Mouse (Mus musculus): ENCODE results near the gene Fosb. TPM values are rescaled to one million over a fixed set of nuclear protein-coding genes. Genes with fewer than 3 reads are reported as not detected.
A peak's percentile ranks its signal among the peaks of the same experiment; 100 is the strongest.

Gene Fosb
- polyA plus RNA-seq, 1 experiment from 2014 or later: 0.04 TPM

- no peaks in the 10 kb centered on the region for H3K36me3 ChIP-seq (ENCODE audit: control insufficient read depth, insufficient read depth, low read length)
- no peaks in the 10 kb centered on the region for H3K9me3 ChIP-seq (ENCODE audit: control insufficient read depth, low read length)
- H3K4me1 ChIP-seq (ENCODE audit: control insufficient read depth, insufficient read depth, low read length): peaks cover 10% of the 10 kb centered on the region
- H3K27me3 ChIP-seq (ENCODE audit: control insufficient read depth, insufficient read depth, low read length): peaks cover 3% of the 10 kb centered on the region; the same call in 1 of the 2 replicates
- no peak for DNase-seq (ENCODE audit: low spot score, missing footprints)
- WGBS: 71% methylated on average over 10 of the region's 10 CpGs
- ATAC-seq (ENCODE audit: low FRiP score): no peak
- no peak overlapping the region for H3K27ac ChIP-seq (ENCODE audit: low read depth, low read length)
- H3K4me3 ChIP-seq (ENCODE audit: low read depth, low read length): no peak overlapping the region
- no peak overlapping the region for H3K4me2 ChIP-seq
- no peak overlapping the region for H3K9ac ChIP-seq (ENCODE audit: low read length)
These were observed 27.3 kb upstream of the Fosb start for GRCm38 (mm10) chr7:19337122-19337521.

DNA sequence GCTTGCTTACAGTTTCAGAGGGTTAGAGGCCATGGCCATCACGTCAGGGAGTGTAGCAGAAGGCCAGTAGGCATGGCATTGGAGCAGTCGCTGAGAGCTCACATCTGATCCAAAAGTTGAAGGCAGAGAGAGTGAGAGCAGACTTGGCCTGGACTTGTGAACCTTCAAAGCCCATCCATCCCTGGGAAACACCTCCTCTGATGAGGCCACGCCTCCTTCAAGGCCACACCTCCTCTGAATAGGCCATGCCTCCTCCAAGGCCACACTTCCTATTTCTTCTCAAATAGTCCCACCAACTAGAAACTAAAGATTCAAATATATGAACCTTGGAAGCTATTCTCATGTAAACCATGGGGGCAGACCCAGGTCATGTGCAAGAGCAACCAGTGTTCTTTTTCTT lies 25.7 kb upstream of the Fosb start:
- Histone ChIP-seq H3K9me3 (ENCODE audit: control insufficient read depth, low read length) (no peaks in the 10 kb centered on the region), H3K9ac (ENCODE audit: low read length) (no peak overlapping the region), H3K27me3 (ENCODE audit: control insufficient read depth, insufficient read depth, low read length) (no peaks in the 10 kb centered on the region), H3K36me3 (ENCODE audit: control insufficient read depth, insufficient read depth, low read length) (no peaks in the 10 kb centered on the region), H3K27ac (ENCODE audit: low read depth, low read length) (no peak overlapping the region), H3K4me2 (no peak overlapping the region), H3K4me3 (ENCODE audit: low read depth, low read length) (no peak overlapping the region), H3K4me1 (ENCODE audit: control insufficient read depth, insufficient read depth, low read length) (peaks cover 4% of the 10 kb centered on the region; the same call in 1 of the 2 replicates)
- WGBS: 38% methylated on average over 3 of the region's 3 CpGs
- no peak for DNase-seq (ENCODE audit: low spot score, missing footprints)
- ATAC-seq (ENCODE audit: low FRiP score): no peak

DNA sequence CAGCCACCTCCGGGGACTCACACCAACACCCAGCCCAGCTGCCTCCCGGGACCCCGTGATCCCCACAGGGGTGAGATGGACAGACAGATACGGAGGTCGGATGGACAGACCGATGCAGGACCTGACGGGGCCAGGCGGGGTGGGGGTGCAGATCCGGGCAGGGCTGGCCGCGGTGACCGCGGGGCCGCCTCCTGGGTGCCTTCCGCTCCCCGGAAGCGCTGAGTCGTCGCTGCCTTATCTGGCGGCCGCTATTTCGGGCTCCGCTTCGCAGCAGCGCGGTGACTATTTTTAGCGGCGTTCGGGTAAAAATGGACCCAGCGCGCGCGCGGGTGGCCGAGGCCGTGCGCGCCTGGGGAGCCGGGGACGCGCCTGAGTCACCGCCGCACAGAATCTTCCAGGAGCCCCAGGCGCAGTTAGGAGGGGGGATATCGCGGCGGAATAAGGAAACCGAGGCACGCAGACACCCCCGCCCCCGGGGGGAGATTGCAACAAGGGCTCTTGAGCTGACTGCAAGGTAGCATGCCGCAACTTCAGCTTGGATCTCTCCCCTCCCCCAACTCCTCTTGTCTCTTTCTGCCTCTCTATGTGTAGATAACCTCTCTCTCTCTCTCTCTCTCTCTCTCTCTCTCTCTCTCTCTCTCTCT lies 23.0 kb upstream of the Fosb start:
- Histone ChIP-seq H3K4me3 (ENCODE audit: low read depth, low read length) (peak overlapping the region; percentile 60), H3K9ac (ENCODE audit: low read length) (peak overlapping the region; percentile 83), H3K4me2 (peak overlapping the region; percentile 87), H3K4me1 (ENCODE audit: control insufficient read depth, insufficient read depth, low read length) (peaks cover 4% of the 10 kb centered on the region; the same call in 1 of the 2 replicates), H3K9me3 (ENCODE audit: control insufficient read depth, low read length) (no peaks in the 10 kb centered on the region), H3K36me3 (ENCODE audit: control insufficient read depth, insufficient read depth, low read length) (no peaks in the 10 kb centered on the region), H3K27ac (ENCODE audit: low read depth, low read length) (no peak overlapping the region; the same call in 1 of the 2 replicates), H3K27me3 (ENCODE audit: control insufficient read depth, insufficient read depth, low read length) (no peaks in the 10 kb centered on the region)
- DNase-seq (ENCODE audit: low spot score, missing footprints) (peak; percentile 96), ATAC-seq (ENCODE audit: low FRiP score) (peak; percentile 62)
- WGBS: under 1% methylated on average over 52 of the region's 52 CpGs

- 65% methylated on average over 2 of the region's 2 CpGs for WGBS
- no peak for ATAC-seq (ENCODE audit: low FRiP score)
These were observed 22.1 kb upstream of the Fosb start for GRCm38 (mm10) chr7:19331910-19332309.

DNA sequence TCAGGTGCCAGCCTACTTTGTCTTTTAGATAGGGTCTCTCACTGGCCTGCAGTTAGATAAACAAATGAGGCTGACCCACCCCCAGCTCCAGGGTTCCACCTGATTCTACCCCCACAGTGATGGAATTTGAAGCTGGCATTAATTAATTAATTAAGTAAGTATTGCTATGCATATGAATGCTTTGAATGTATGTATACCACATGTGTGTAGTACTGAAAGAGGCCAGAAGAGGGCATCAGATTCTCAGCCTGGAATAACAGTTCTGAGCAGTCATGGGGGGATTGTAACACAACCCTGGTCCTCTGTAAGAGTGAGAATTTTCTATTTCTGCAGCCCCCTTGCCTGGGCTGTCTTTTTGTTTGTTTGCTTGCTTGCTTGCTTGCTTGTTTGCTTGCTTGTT lies 18.6 kb upstream of the Fosb start:
- H3K27me3 ChIP-seq (ENCODE audit: control insufficient read depth, insufficient read depth, low read length): no peaks in the 10 kb centered on the region
- H3K4me1 ChIP-seq (ENCODE audit: control insufficient read depth, insufficient read depth, low read length): peaks cover 12% of the 10 kb centered on the region; the same call in 1 of the 2 replicates
- H3K27ac ChIP-seq (ENCODE audit: low read depth, low read length): no peak overlapping the region
- ATAC-seq (ENCODE audit: low FRiP score): no peak
- no peak overlapping the region for H3K4me2 ChIP-seq
- no peaks in the 10 kb centered on the region for H3K9me3 ChIP-seq (ENCODE audit: control insufficient read depth, low read length)
- H3K36me3 ChIP-seq (ENCODE audit: control insufficient read depth, insufficient read depth, low read length): no peaks in the 10 kb centered on the region
- no peak overlapping the region for H3K4me3 ChIP-seq (ENCODE audit: low read depth, low read length)
- no peak overlapping the region for H3K9ac ChIP-seq (ENCODE audit: low read length)
- DNase-seq (ENCODE audit: low spot score, missing footprints): no peak

More at GRCm38 (mm10) chr7:19331910-19332309, 22.1 kb upstream of the Fosb start:
- Histone ChIP-seq H3K27me3 (ENCODE audit: control insufficient read depth, insufficient read depth, low read length) (no peaks in the 10 kb centered on the region), H3K27ac (ENCODE audit: low read depth, low read length) (no peak overlapping the region), H3K4me3 (ENCODE audit: low read depth, low read length) (no peak overlapping the region), H3K4me1 (ENCODE audit: control insufficient read depth, insufficient read depth, low read length) (peaks cover 6% of the 10 kb centered on the region; the same call in 1 of the 2 replicates), H3K9ac (ENCODE audit: low read length) (no peak overlapping the region), H3K9me3 (ENCODE audit: control insufficient read depth, low read length) (no peaks in the 10 kb centered on the region), H3K4me2 (no peak overlapping the region), H3K36me3 (ENCODE audit: control insufficient read depth, insufficient read depth, low read length) (no peaks in the 10 kb centered on the region)
- no peak for DNase-seq (ENCODE audit: low spot score, missing footprints)

DNA sequence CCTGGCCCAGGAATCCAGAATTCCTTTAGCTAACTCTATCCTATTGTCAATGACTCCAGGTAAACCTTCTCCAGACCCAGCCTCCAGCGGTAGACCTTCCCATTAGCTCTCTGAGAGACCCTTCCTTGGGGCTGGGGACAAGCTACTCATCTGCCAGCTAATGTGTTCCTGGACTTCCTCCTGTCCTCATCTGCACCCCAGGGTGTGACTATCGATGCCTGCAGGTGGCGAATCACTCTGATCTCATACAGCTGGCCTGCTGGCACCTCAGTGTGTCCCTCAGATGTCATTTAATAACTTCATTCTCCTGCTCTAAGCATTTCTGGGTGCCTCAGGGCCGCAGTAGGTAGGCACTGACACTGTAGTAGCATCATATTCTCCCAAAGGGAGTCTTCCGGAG lies 17.9 kb upstream of the Fosb start:
- Histone ChIP-seq H3K36me3 (ENCODE audit: control insufficient read depth, insufficient read depth, low read length) (no peaks in the 10 kb centered on the region), H3K4me3 (ENCODE audit: low read depth, low read length) (no peak overlapping the region), H3K9me3 (ENCODE audit: control insufficient read depth, low read length) (no peaks in the 10 kb centered on the region), H3K27me3 (ENCODE audit: control insufficient read depth, insufficient read depth, low read length) (no peaks in the 10 kb centered on the region), H3K9ac (ENCODE audit: low read length) (no peak overlapping the region), H3K4me2 (no peak overlapping the region), H3K27ac (ENCODE audit: low read depth, low read length) (no peak overlapping the region), H3K4me1 (ENCODE audit: control insufficient read depth, insufficient read depth, low read length) (peaks cover 10% of the 10 kb centered on the region; the same call in 1 of the 2 replicates)
- DNase-seq (ENCODE audit: low spot score, missing footprints) (no peak), ATAC-seq (ENCODE audit: low FRiP score) (no peak)
- WGBS: 77% methylated on average over 5 of the region's 5 CpGs

GRCm38 (mm10) chr7:19327128-19327527 lies 17.3 kb upstream of the Fosb start:
- Histone ChIP-seq H3K27me3 (ENCODE audit: control insufficient read depth, insufficient read depth, low read length) (no peaks in the 10 kb centered on the region), H3K27ac (ENCODE audit: low read depth, low read length) (peak overlapping the region; percentile 1; the same call in 1 of the 2 replicates), H3K9ac (ENCODE audit: low read length) (peak overlapping the region; percentile 48; the same call in 1 of the 2 replicates), H3K4me3 (ENCODE audit: low read depth, low read length) (peak overlapping the region; percentile 26), H3K4me2 (peak overlapping the region; percentile 53), H3K4me1 (ENCODE audit: control insufficient read depth, insufficient read depth, low read length) (peaks cover 10% of the 10 kb centered on the region; the same call in 1 of the 2 replicates), H3K36me3 (ENCODE audit: control insufficient read depth, insufficient read depth, low read length) (no peaks in the 10 kb centered on the region), H3K9me3 (ENCODE audit: control insufficient read depth, low read length) (no peaks in the 10 kb centered on the region)
- under 1% methylated on average over 22 of the region's 22 CpGs for WGBS
- DNase-seq (ENCODE audit: low spot score, missing footprints): peak; percentile 98
- peak; percentile 72 for ATAC-seq (ENCODE audit: low FRiP score)

DNA sequence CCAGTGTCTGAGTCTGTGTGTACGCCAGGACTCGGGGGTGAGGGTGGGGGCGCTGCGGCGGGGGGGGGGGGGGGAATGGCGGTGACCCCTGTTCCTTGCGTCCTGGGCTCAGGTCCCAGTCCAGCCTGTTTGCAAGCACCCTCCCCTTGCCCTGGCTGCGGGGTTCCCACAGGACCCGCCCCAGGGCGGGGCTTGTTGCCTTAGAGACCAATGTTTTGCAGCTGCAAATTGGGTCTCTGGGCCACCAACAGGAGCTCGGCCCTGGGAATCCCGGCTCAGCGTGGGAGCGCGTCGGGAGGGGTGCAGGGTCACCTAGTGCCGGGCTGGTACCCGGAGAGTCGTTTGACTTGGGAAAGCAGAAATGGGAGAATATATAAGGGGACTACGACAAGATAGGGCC lies 16.5 kb upstream of the Fosb start:
- Histone ChIP-seq H3K9ac (ENCODE audit: low read length) (peak overlapping the region; percentile 48; the same call in 1 of the 2 replicates), H3K27me3 (ENCODE audit: control insufficient read depth, insufficient read depth, low read length) (no peaks in the 10 kb centered on the region), H3K4me1 (ENCODE audit: control insufficient read depth, insufficient read depth, low read length) (peaks cover 10% of the 10 kb centered on the region; the same call in 1 of the 2 replicates), H3K4me3 (ENCODE audit: low read depth, low read length) (peak overlapping the region; percentile 26), H3K9me3 (ENCODE audit: control insufficient read depth, low read length) (no peaks in the 10 kb centered on the region), H3K4me2 (peak overlapping the region; percentile 53), H3K36me3 (ENCODE audit: control insufficient read depth, insufficient read depth, low read length) (no peaks in the 10 kb centered on the region), H3K27ac (ENCODE audit: low read depth, low read length) (no peak overlapping the region)
- DNase-seq (ENCODE audit: low spot score, missing footprints): peak; percentile 98
- WGBS: under 1% methylated on average over 16 of the region's 20 CpGs
- peak; percentile 84 for ATAC-seq (ENCODE audit: low FRiP score)

DNA sequence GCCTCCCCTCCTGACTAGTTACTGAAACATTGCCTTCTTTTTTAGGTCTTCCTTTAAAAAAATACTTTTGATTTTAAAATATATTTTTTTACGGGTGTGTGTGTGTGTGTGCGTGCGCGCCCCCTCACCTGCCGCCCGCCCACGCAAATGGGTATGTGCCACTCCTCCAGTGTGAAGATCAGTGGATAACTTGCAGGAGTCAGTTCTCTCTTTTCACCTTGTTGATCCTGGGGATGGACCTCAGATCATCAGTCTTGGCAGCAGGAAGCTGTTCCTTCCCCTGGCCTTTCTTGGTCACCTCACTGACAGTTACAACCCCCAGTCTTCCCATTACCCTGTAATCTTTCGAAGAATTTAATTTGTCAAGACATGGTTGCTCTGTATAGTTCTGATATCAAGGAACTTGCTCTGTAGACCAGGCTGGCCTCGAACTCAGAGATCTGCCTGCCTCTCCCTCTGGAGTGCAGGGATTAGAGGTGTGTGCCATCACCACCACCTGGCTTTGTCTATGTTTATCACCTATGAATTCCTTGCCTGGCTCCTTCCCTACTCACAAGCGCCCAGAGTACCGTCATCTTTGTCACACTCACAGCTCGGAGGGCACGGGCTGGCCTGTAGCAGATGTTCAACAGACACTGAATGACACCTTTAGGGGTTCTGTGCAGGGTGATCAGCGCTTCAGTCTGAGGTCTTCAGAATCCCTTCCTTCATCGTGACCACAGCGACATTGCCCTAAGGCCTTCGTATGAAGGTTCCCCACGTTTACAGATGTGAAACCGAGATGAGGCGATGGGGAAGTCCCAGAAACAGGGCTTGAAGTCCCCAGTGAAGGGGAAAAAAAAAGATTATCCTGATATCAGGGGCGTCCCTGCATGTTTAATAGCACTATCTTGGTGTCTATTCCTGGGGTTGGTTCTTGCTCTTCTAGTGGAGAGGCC lies 15.7 kb upstream of the Fosb start:
- Histone ChIP-seq H3K4me2 (no peak overlapping the region), H3K9ac (ENCODE audit: low read length) (no peak overlapping the region), H3K27ac (ENCODE audit: low read depth, low read length) (no peak overlapping the region), H3K4me1 (ENCODE audit: control insufficient read depth, insufficient read depth, low read length) (peaks cover 10% of the 10 kb centered on the region; the same call in 1 of the 2 replicates), H3K36me3 (ENCODE audit: control insufficient read depth, insufficient read depth, low read length) (no peaks in the 10 kb centered on the region), H3K9me3 (ENCODE audit: control insufficient read depth, low read length) (no peaks in the 10 kb centered on the region), H3K27me3 (ENCODE audit: control insufficient read depth, insufficient read depth, low read length) (no peaks in the 10 kb centered on the region), H3K4me3 (ENCODE audit: low read depth, low read length) (no peak overlapping the region)
- DNase-seq (ENCODE audit: low spot score, missing footprints): no peak
- ATAC-seq (ENCODE audit: low FRiP score): no peak
- WGBS: 76% methylated on average over 21 of the region's 21 CpGs

All from midbrain, embryonic 11.5 days (tissue).